Mouse (Mus musculus) olfactory bulb, adult 2 months (tissue): ENCODE data around the gene Mmrn1.

ENCODE experiments used
- CTCF ChIP-seq: fragments of 200-500 bp; IDR thresholded peaks from 2 replicates; pipeline ENCODE4 v1.5.1; 2012; ENCODE audit warnings: low read depth, mild to moderate bottlenecking, low read length, moderate library complexity; ENCODE audit not compliant: insufficient read depth
- POLR2A ChIP-seq: fragments of 200-500 bp; IDR thresholded peaks from 2 replicates; pipeline ENCODE4 v1.6.1; 2012; ENCODE audit warnings: mild to moderate bottlenecking, low read depth, low read length, moderate library complexity; ENCODE audit not compliant: insufficient read depth

GRCm38 (mm10) chr6:60962668-60963067, 37.9 kb downstream of the Mmrn1 start:
- no peak for TF ChIP-seq CTCF
- no peak for TF ChIP-seq POLR2A
